Mouse (Mus musculus): ENCODE results near the gene Gng7.
"Not testable (repeated sequence)": the region's sequence is repeated elsewhere in the genome, so short reads cannot be mapped to it uniquely, and the experiment has no call there.

- not testable (repeated sequence) for TF ChIP-seq POLR2A (IDR thresholded peaks at IDR 0.05; ENCODE audit: low read depth, low read length); CTCF (conservative IDR thresholded peaks at IDR 0.05; ENCODE audit: insufficient read depth, insufficient read length, low read depth, low read length)
These were observed 30.5 kb upstream of the Gng7 start for GRCm38 (mm10) chr10:81045246-81045645.

Data from kidney, adult 2 months (tissue).